ENCODE assay signal across 26 mouse cellular contexts in genomic region chr1:128478376-128478775, GRCm38 (mm10).
"Had no signal": no experiment of that assay in that cellular context is flagged by ENCODE, and none has a peak within 500 bp of the region (broad histone marks: within the 10 kb centered on the region; RNA-seq: fewer than 3 reads in every experiment).

No protein-coding gene starts in this region.

- H3K36me3 ChIP-seq: hindbrain, embryonic 10.5 days; hindbrain, embryonic 12.5 days; limb, embryonic 10.5 days; limb, embryonic 12.5 days; liver, embryonic 13.5 days; liver, embryonic 15.5 days had no signal

- H3K9ac ChIP-seq: hindbrain, embryonic 12.5 days; hindbrain, embryonic 14.5 days; limb, embryonic 12.5 days; liver, embryonic 13.5 days; liver, embryonic 15.5 days had no signal

- ATAC-seq: hindbrain, embryonic 16.5 days; intestine, embryonic 16.5 days had no signal

- H3K27ac ChIP-seq: gastrocnemius, adult 2 months; heart, adult 2 months; hindbrain, embryonic 10.5 days; hindbrain, embryonic 12.5 days; hindbrain, embryonic 14.5 days; layer of hippocampus, adult 2 months; left cerebral cortex, adult 2 months; limb, embryonic 10.5 days; limb, embryonic 12.5 days; liver, embryonic 13.5 days; liver, embryonic 15.5 days had no signal

- H3K9me3 ChIP-seq: hindbrain, embryonic 10.5 days; hindbrain, embryonic 12.5 days; limb, embryonic 10.5 days; limb, embryonic 12.5 days; liver, embryonic 13.5 days; liver, embryonic 15.5 days had no signal

- H3K27me3 ChIP-seq: hindbrain, embryonic 12.5 days; limb, embryonic 12.5 days; liver, embryonic 13.5 days; liver, embryonic 15.5 days had no signal

- H3K4me3 ChIP-seq: gastrocnemius, adult 2 months; heart, adult 2 months; hindbrain, embryonic 10.5 days; hindbrain, embryonic 12.5 days; layer of hippocampus, adult 2 months; left cerebral cortex, adult 2 months; limb, embryonic 10.5 days; limb, embryonic 12.5 days; liver, embryonic 13.5 days; liver, embryonic 15.5 days had no signal

- H3K4me1 ChIP-seq: limb, embryonic 10.5 days; liver, embryonic 13.5 days; liver, embryonic 15.5 days had no signal

- H3K4me2 ChIP-seq: heart, embryonic 11.5 days; hindbrain, embryonic 12.5 days; hindbrain, embryonic 14.5 days; limb, embryonic 12.5 days; liver, embryonic 11.5 days; liver, embryonic 13.5 days; liver, embryonic 15.5 days had no signal

- DNase-seq: gastrocnemius, adult 2 months; gastrocnemius, postnatal 10 days; gastrocnemius, postnatal 25 days; heart, adult 2 months; heart, postnatal 10 days; heart, postnatal 4 days; kidney, adult 11 months; kidney, adult 2 months; kidney, adult 9 months; kidney, postnatal 10 days; kidney, postnatal 25 days; kidney, postnatal 4 days; liver; liver, embryonic 13.5 days had no signal
